Mouse (Mus musculus) spleen, adult 2 months (tissue): ENCODE results near the gene Plekhh3. TPM values are rescaled to one million over a fixed set of nuclear protein-coding genes. Genes with fewer than 3 reads are reported as not detected.

Experiments used
- DNase-seq, 2 experiments: peaks; one replicate each; pipeline versions ENCODE4 v3.0.0 to v3.0.0-alpha.2; 2012 to 2021; ENCODE audit warnings: low spot score in 2 of 2, low read depth in 1 of 2
- H3K27ac ChIP-seq: fragments of 200-500 bp; 2 replicates; pipeline ENCODE4 v1.5.1; 2012; ENCODE audit warnings: low read length, inconsistent platforms; ENCODE audit not compliant: insufficient read depth
- H3K27me3 ChIP-seq: fragments of 200-500 bp; 2 replicates; pipeline ENCODE4 v1.6.1; 2012; ENCODE audit warnings: mild to moderate bottlenecking, moderate library complexity, low read length, inconsistent platforms; ENCODE audit not compliant: control insufficient read depth, insufficient read depth
- H3K36me3 ChIP-seq: fragments of 200-500 bp; 2 replicates; pipeline ENCODE4 v1.6.1; 2012; ENCODE audit warnings: mild to moderate bottlenecking, low read length, inconsistent platforms; ENCODE audit not compliant: control insufficient read depth, insufficient read depth
- H3K4me1 ChIP-seq: fragments of 200-500 bp; 2 replicates; pipeline ENCODE4 v1.6.1; 2011; ENCODE audit warnings: inconsistent platforms; ENCODE audit not compliant: control insufficient read depth, insufficient read depth, insufficient read length
- H3K4me3 ChIP-seq: fragments of 200-500 bp; 2 replicates; pipeline ENCODE4 v1.5.1; 2011; ENCODE audit warnings: mild to moderate bottlenecking, inconsistent platforms; ENCODE audit not compliant: insufficient read depth, insufficient read length; ENCODE audit errors: extremely low read depth
- CTCF ChIP-seq: fragments of 200-500 bp; IDR thresholded peaks from 2 replicates; pipeline ENCODE4 v1.5.1; 2011; ENCODE audit warnings: mild to moderate bottlenecking, inconsistent platforms; ENCODE audit not compliant: insufficient read depth, insufficient read length, insufficient replicate concordance; ENCODE audit errors: extremely low read depth
- POLR2A ChIP-seq: fragments of 200-500 bp; IDR thresholded peaks from 2 replicates; pipeline ENCODE4 v1.6.1; 2011; ENCODE audit warnings: low read depth, low read length, inconsistent platforms
- WGBS: fragments of 180-500 bp; shearing (Covaris S2); methylation state at CpG from one replicate; pipeline ENCODE4 v1.1.7; 2018; 5-methylcytosine and 5-hydroxymethylcytosine counted together
- polyA plus RNA-seq: library from polyadenylated mRNA; depleted of rRNA; stranded (reverse); fragments of >200 nt; gene quantifications from 2 replicates; pipeline ENCODE4 v1.2.3, GENCODE M21; 2012; rRNA removed

Gene Plekhh3
- polyA plus RNA-seq, 1 experiment: 5.8 TPM

GRCm38 (mm10) chr11:101119131-101119760, 51.9 kb downstream of the Plekhh3 start:
- TF ChIP-seq CTCF (no peak), POLR2A (no peak)
- no peaks in the 10 kb centered on the region for H3K27me3 ChIP-seq
- peak overlapping the region; percentile 92 for H3K27ac ChIP-seq
- peak overlapping the region; percentile 82 for H3K4me3 ChIP-seq
- H3K4me1 ChIP-seq: peaks cover 21% of the 10 kb centered on the region
- whole genome bisulfite sequencing: 1% methylated on average over 39 of the region's 39 CpGs
- DNase-seq: no peak
- H3K36me3 ChIP-seq: peaks cover 2% of the 10 kb centered on the region

DNA sequence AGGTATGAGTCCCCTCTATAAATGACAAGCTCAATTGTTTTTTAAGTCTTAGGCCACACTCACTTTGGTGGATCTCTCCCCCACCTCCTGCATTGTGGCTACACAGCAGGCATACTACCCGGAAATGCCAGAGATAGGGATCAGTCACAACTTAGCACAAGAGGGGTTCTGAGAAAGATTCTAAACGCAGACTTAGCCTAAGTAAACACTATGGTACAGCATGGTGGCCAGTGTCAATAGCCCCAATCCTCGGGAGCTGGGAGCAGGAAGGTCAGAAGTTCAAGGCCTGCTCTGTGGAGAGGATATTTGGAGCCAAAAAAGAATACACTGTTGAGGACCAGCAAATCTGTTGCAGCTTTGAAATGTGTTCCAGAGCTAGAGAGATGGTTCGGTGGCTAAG, 53.0 kb downstream of the Plekhh3 start:
- H3K4me1 ChIP-seq: peaks cover 21% of the 10 kb centered on the region
- H3K27ac ChIP-seq: no peak overlapping the region
- peaks cover 2% of the 10 kb centered on the region for H3K36me3 ChIP-seq
- peak overlapping the region; percentile 28; the same call in 1 of the 2 replicates for H3K4me3 ChIP-seq
- 36% methylated on average over 4 of the region's 4 CpGs for WGBS
- TF ChIP-seq POLR2A (no peak), CTCF (no peak)
- DNase-seq: no peak
- no peaks in the 10 kb centered on the region for H3K27me3 ChIP-seq

DNA sequence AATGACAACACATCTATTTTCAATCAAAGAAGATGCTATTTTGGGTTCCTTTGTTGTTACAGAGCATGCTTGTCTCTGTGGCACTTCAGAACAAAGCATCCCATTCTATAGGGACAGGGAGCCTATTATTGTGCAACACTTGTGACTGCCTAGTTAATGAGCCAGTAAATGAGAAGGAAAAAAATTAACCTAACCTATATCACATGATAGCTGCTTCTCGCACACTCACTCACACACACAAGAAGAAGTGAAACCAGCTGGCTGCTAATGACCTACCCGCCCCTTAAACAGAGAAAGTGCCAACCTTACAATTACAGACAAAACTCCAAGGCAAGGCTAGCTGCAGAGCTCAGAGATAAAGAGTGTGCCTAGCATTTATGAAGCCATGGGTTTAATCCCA, 55.6 kb downstream of the Plekhh3 start:
- Histone ChIP-seq H3K4me1 (peaks cover 21% of the 10 kb centered on the region), H3K4me3 (no peak overlapping the region), H3K27ac (no peak overlapping the region), H3K27me3 (no peaks in the 10 kb centered on the region), H3K36me3 (peaks cover 2% of the 10 kb centered on the region)
- WGBS: 36% methylated on average over 2 of the region's 2 CpGs
- no peak for TF ChIP-seq CTCF
- no peak for TF ChIP-seq POLR2A
- DNase-seq: peak; percentile 35 to 65

Other genes starting within 250 kb of the Plekhh3 start
- gene Stat3, start 231.8 kb downstream of the Plekhh3 start, polyA plus RNA-seq: 65.1 and 80.8 TPM in 2 replicates
- gene Cavin1, start 200.5 kb downstream of the Plekhh3 start, polyA plus RNA-seq: 27.0 and 29.1 TPM in 2 replicates
- gene Atp6v0a1, start 161.9 kb downstream of the Plekhh3 start, polyA plus RNA-seq: 41.8 and 46.2 TPM in 2 replicates
- gene Naglu, start 101.3 kb downstream of the Plekhh3 start, polyA plus RNA-seq: 28.6 and 34.8 TPM in 2 replicates
- gene Hsd17b1, start 92.9 kb downstream of the Plekhh3 start, polyA plus RNA-seq: 1.2 and 1.3 TPM in 2 replicates
- gene Coasy, start 88.8 kb downstream of the Plekhh3 start, polyA plus RNA-seq: 26.6 and 36.9 TPM in 2 replicates
- 20.3 and 23.9 TPM in 2 replicates for gene Mlx, start 84.1 kb downstream of the Plekhh3 start, polyA plus RNA-seq
- 0.85 and 0.90 TPM in 2 replicates for gene Psmc3ip, start 75.9 kb downstream of the Plekhh3 start, polyA plus RNA-seq
- gene Retreg3, start 51.5 kb downstream of the Plekhh3 start, polyA plus RNA-seq: 57.8 and 61.3 TPM in 2 replicates
- gene Tubg1, start 51.4 kb downstream of the Plekhh3 start, polyA plus RNA-seq: 16.4 and 17.7 TPM in 2 replicates
- gene Tubg2, start 15.4 kb downstream of the Plekhh3 start, polyA plus RNA-seq: 3.6 and 4.8 TPM in 2 replicates
- 1.3 and 1.4 TPM in 2 replicates for gene Cntnap1, start 828 bp downstream of the Plekhh3 start, polyA plus RNA-seq
- 1.6 and 1.9 TPM in 2 replicates for gene Ccr10, start 4.1 kb upstream of the Plekhh3 start, polyA plus RNA-seq
- 28.3 and 30.9 TPM in 2 replicates for gene Ezh1, start 55.1 kb upstream of the Plekhh3 start, polyA plus RNA-seq
- 47.6 and 59.7 TPM in 2 replicates for gene Ramp2, start 74.7 kb upstream of the Plekhh3 start, polyA plus RNA-seq
- 56.3 and 62.2 TPM in 2 replicates for gene Vps25, start 82.4 kb upstream of the Plekhh3 start, polyA plus RNA-seq
- gene Wnk4, start 89.2 kb upstream of the Plekhh3 start, polyA plus RNA-seq: 1.9 and 2.2 TPM in 2 replicates
- 0.06 and 0.19 TPM in 2 replicates for gene Cntd1, start 107.7 kb upstream of the Plekhh3 start, polyA plus RNA-seq
- gene Coa3, start 107.8 kb upstream of the Plekhh3 start, polyA plus RNA-seq: 148 TPM in 2 replicates
- gene Becn1, start 130.9 kb upstream of the Plekhh3 start, polyA plus RNA-seq: 64.0 and 98.6 TPM in 2 replicates
- gene Psme3, start 144.9 kb upstream of the Plekhh3 start, polyA plus RNA-seq: 58.1 and 73.8 TPM in 2 replicates
- 9.1 and 10.6 TPM in 2 replicates for gene Aoc2, start 153.7 kb upstream of the Plekhh3 start, polyA plus RNA-seq
- gene Aoc3, start 159.3 kb upstream of the Plekhh3 start, polyA plus RNA-seq: 2.2 and 2.3 TPM in 2 replicates
- gene G6pc, start 196.2 kb upstream of the Plekhh3 start, polyA plus RNA-seq: 0.07 TPM in 1 of 2 replicates, not detected in the other
- 17.3 and 18.3 TPM in 2 replicates for gene Aarsd1, start 246.3 kb upstream of the Plekhh3 start, polyA plus RNA-seq